Mouse (Mus musculus) forebrain, embryonic 14.5 days (tissue): Measurements from ENCODE around the gene Sox1. TPM values are rescaled to one million over a fixed set of nuclear protein-coding genes. Genes with fewer than 3 reads are reported as not detected.

Source experiments
- ATAC-seq: fragments of 200-750 bp; cut with Nextera tagmentation; 2 replicates; pipeline ENCODE4 v1.8.0; 2017; ENCODE audit warnings: mild to moderate bottlenecking, moderate library complexity
- DNase-seq: peaks from one replicate; pipeline ENCODE4 v3.0.0-alpha.2; 2015; ENCODE audit warnings: low spot score
- H3K27ac ChIP-seq: fragments of 300-500 bp; sonication (generic); 2 replicates; pipeline ENCODE4 v1.5.1; 2014; ENCODE audit warnings: low read depth, mild to moderate bottlenecking, control low read depth, low read length, moderate library complexity
- H3K27me3 ChIP-seq: fragments of 300-500 bp; sonication (generic); replicated peaks from 2 replicates; pipeline ENCODE4 v1.6.1; 2014; ENCODE audit warnings: low read length, control low read depth, mixed read lengths; ENCODE audit not compliant: control insufficient read depth, insufficient read depth
- H3K36me3 ChIP-seq: fragments of 300-500 bp; sonication (generic); 2 replicates; pipeline ENCODE4 v1.6.1; 2014; ENCODE audit warnings: low read length, control low read depth; ENCODE audit not compliant: control insufficient read depth, insufficient read depth
- H3K4me1 ChIP-seq: fragments of 300-500 bp; sonication (generic); 2 replicates; pipeline ENCODE4 v1.6.1; 2014; ENCODE audit warnings: antibody characterized with exemption, low read length, control low read depth; ENCODE audit not compliant: control insufficient read depth, insufficient read depth
- H3K4me2 ChIP-seq: fragments of 300-500 bp; sonication (generic); 2 replicates; pipeline ENCODE4 v1.6.1; 2014; ENCODE audit warnings: mild to moderate bottlenecking, control low read depth, low read length
- H3K4me3 ChIP-seq: fragments of 300-500 bp; sonication (generic); 2 replicates; pipeline ENCODE4 v1.5.1; 2014; ENCODE audit warnings: low read depth, low read length, control low read depth
- H3K9ac ChIP-seq: fragments of 300-500 bp; sonication (generic); 2 replicates; pipeline ENCODE4 v1.6.1; 2014; ENCODE audit warnings: mild to moderate bottlenecking, low read length, control low read depth, moderate library complexity
- H3K9me3 ChIP-seq: fragments of 300-500 bp; sonication (generic); replicated peaks from 2 replicates; pipeline ENCODE4 v1.6.1; 2016; ENCODE audit warnings: low read length, control low read depth, mixed read lengths; ENCODE audit not compliant: control insufficient read depth
- WGBS: fragments of 180-500 bp; shearing (Covaris S2); extraction: QIAGEN DNeasy Blood & Tissue Kit; methylation state at CpG from one replicate; pipeline ENCODE4 v1.1.7; 2014; 5-methylcytosine and 5-hydroxymethylcytosine counted together
- polyA plus RNA-seq: library from polyadenylated mRNA; unstranded; fragments of >200 nt; fragmentation: Nextera tagmentation; extraction: Ambion mirVana; gene quantifications from 2 replicates; pipeline ENCODE4 v1.2.1, GENCODE M21; 2014

The Sox1 gene
- polyA plus RNA-seq, 1 experiment from 2014 or later, result 6.1 TPM

GRCm38 (mm10) chr8:12429601-12430172, 34.6 kb downstream of the Sox1 start:
- H3K9ac ChIP-seq, result no peak overlapping the region
- H3K27ac ChIP-seq, result peak overlapping the region; percentile 84
- DNase-seq (no peak), ATAC-seq (peak; percentile 22)
- H3K27me3 ChIP-seq, result 0 out of 2 replicates have a peak, but pooled peaks cover 8% of the 10 kb centered on the region
- no peaks in the 10 kb centered on the region for H3K9me3 ChIP-seq
- H3K4me1 ChIP-seq, result peaks cover 60% of the 10 kb centered on the region
- WGBS, result 1% methylated on average over 9 of the region's 9 CpGs
- no peak overlapping the region for H3K4me3 ChIP-seq
- peaks cover 3% of the 10 kb centered on the region; the same call in 1 of the 2 replicates for H3K36me3 ChIP-seq
- H3K4me2 ChIP-seq, result peak overlapping the region; percentile 73

- peaks cover 65% of the 10 kb centered on the region for H3K4me1 ChIP-seq
- 0 out of 2 replicates have a peak, but pooled peaks cover 8% of the 10 kb centered on the region for H3K27me3 ChIP-seq
- peaks cover under 1% of the 10 kb centered on the region; the same call in 1 of the 2 replicates for H3K36me3 ChIP-seq
- H3K9me3 ChIP-seq, result no peaks in the 10 kb centered on the region
- peak; percentile 96 for DNase-seq
- ATAC-seq, result peak; percentile 82
- under 1% methylated on average over 45 of the region's 46 CpGs for WGBS
- H3K4me2 ChIP-seq, result peak overlapping the region; percentile 73
- peak overlapping the region; percentile 92 for H3K27ac ChIP-seq
- peak overlapping the region; percentile 32 for H3K4me3 ChIP-seq
- peak overlapping the region; percentile 71 for H3K9ac ChIP-seq
Measured at GRCm38 (mm10) chr8:12430173-12430899, 35.2 kb downstream of the Sox1 start.

GRCm38 (mm10) chr8:12430900-12431737, 36.0 kb downstream of the Sox1 start:
- ATAC-seq (peak; percentile 26; the same call in 1 of the 2 replicates), DNase-seq (peak; percentile 59)
- Histone ChIP-seq H3K4me3 (peak overlapping the region; percentile 32), H3K9ac (peak overlapping the region; percentile 71), H3K36me3 (no peaks in the 10 kb centered on the region), H3K4me2 (peak overlapping the region; percentile 73), H3K9me3 (no peaks in the 10 kb centered on the region), H3K27me3 (0 out of 2 replicates have a peak, but pooled peaks cover 8% of the 10 kb centered on the region), H3K27ac (peak overlapping the region; percentile 92), H3K4me1 (peaks cover 66% of the 10 kb centered on the region)
- under 1% methylated on average over 51 of the region's 51 CpGs for WGBS

GRCm38 (mm10) chr8:12431738-12432055, 36.6 kb downstream of the Sox1 start:
- 0 out of 2 replicates have a peak overlapping the region, but pooled peaks have one; percentile 32 for H3K4me3 ChIP-seq

GRCm38 (mm10) chr8:12432546-12432945, 37.5 kb downstream of the Sox1 start:
- WGBS, result 16% methylated on average over 7 of the region's 7 CpGs
- Histone ChIP-seq H3K9me3 (no peaks in the 10 kb centered on the region), H3K9ac (no peak overlapping the region), H3K36me3 (no peaks in the 10 kb centered on the region), H3K27ac (peak overlapping the region; percentile 92), H3K4me2 (0 out of 2 replicates have a peak overlapping the region, but pooled peaks have one; percentile 12), H3K4me1 (peaks cover 59% of the 10 kb centered on the region), H3K27me3 (0 out of 2 replicates have a peak, but pooled peaks cover 2% of the 10 kb centered on the region), H3K4me3 (no peak overlapping the region)
- peak; percentile 70 for DNase-seq
- ATAC-seq, result peak; percentile 25; the same call in 1 of the 2 replicates

More at GRCm38 (mm10) chr8:12431738-12432055, 36.6 kb downstream of the Sox1 start:
- H3K4me2 ChIP-seq, result peak overlapping the region; percentile 73
- 37% methylated on average over 6 of the region's 6 CpGs for WGBS
- 0 out of 2 replicates have a peak, but pooled peaks cover 8% of the 10 kb centered on the region for H3K27me3 ChIP-seq
- peak overlapping the region; percentile 71 for H3K9ac ChIP-seq
- no peaks in the 10 kb centered on the region for H3K9me3 ChIP-seq
- H3K27ac ChIP-seq, result peak overlapping the region; percentile 92; the same call in 1 of the 2 replicates
- DNase-seq, result peak; percentile 37
- H3K4me1 ChIP-seq, result peaks cover 66% of the 10 kb centered on the region
- H3K36me3 ChIP-seq, result no peaks in the 10 kb centered on the region
- ATAC-seq, result no peak

GRCm38 (mm10) chr8:12434771-12435170, 39.7 kb downstream of the Sox1 start:
- Histone ChIP-seq H3K9ac (no peak overlapping the region), H3K9me3 (no peaks in the 10 kb centered on the region), H3K36me3 (no peaks in the 10 kb centered on the region), H3K27ac (0 out of 2 replicates have a peak overlapping the region, but pooled peaks have one; percentile 24), H3K4me2 (no peak overlapping the region), H3K4me1 (peaks cover 38% of the 10 kb centered on the region), H3K4me3 (no peak overlapping the region), H3K27me3 (0 out of 2 replicates have a peak, but pooled peaks cover 2% of the 10 kb centered on the region)
- ATAC-seq (no peak), DNase-seq (peak; percentile 43)
- 19% methylated on average over 3 of the region's 3 CpGs for WGBS

GRCm38 (mm10) chr8:12438021-12438420, 42.9 kb downstream of the Sox1 start:
- no peak for DNase-seq
- H3K27ac ChIP-seq, result no peak overlapping the region
- H3K4me1 ChIP-seq, result peaks cover 20% of the 10 kb centered on the region
- H3K4me3 ChIP-seq, result no peak overlapping the region
- H3K27me3 ChIP-seq, result no peaks in the 10 kb centered on the region
- 91% methylated on average over 6 of the region's 6 CpGs for WGBS
- no peak overlapping the region for H3K9ac ChIP-seq
- H3K9me3 ChIP-seq, result no peaks in the 10 kb centered on the region
- ATAC-seq, result no peak
- no peak overlapping the region for H3K4me2 ChIP-seq
- no peaks in the 10 kb centered on the region for H3K36me3 ChIP-seq

- Histone ChIP-seq H3K4me1 (peaks cover 12% of the 10 kb centered on the region), H3K9me3 (no peaks in the 10 kb centered on the region), H3K4me2 (no peak overlapping the region), H3K36me3 (no peaks in the 10 kb centered on the region), H3K27me3 (no peaks in the 10 kb centered on the region), H3K9ac (no peak overlapping the region), H3K4me3 (no peak overlapping the region), H3K27ac (no peak overlapping the region)
- DNase-seq (peak; percentile 75), ATAC-seq (peak; percentile 63)
- WGBS, result 26% methylated on average over 4 of the region's 4 CpGs
Measured at GRCm38 (mm10) chr8:12439044-12439443, 43.9 kb downstream of the Sox1 start.
